Mouse (Mus musculus): ENCODE measurements around the gene Pabpc4.

GRCm38 (mm10) chr4:123295516-123296147 is 33.5 kb downstream of the Pabpc4 start:
- no peak for TF ChIP-seq CTCF (conservative IDR thresholded peaks at IDR 0.05; ENCODE audit: insufficient read depth, insufficient read length, low read depth, low read length)
- TF ChIP-seq POLR2A (IDR thresholded peaks at IDR 0.05; ENCODE audit: low read depth, low read length), result no peak

Measured in kidney, adult 2 months (tissue).